Mouse (Mus musculus) liver, adult 2 months (tissue): ENCODE results near the gene Tmc4. TPM values are rescaled to one million over a fixed set of nuclear protein-coding genes. Genes with fewer than 3 reads are reported as not detected.
"Not testable (repeated sequence)": the region's sequence is repeated elsewhere in the genome, so short reads cannot be mapped to it uniquely, and the experiment has no call there.

ENCODE experiments used
- DNase-seq: peaks from one replicate; pipeline ENCODE4 v3.0.0-alpha.2; 2011; ENCODE audit warnings: low read depth, low spot score; ENCODE audit errors: extremely low read depth
- H3K27ac ChIP-seq: fragments of 200-500 bp; replicated peaks from 2 replicates; pipeline ENCODE4 v1.5.1; 2012; ENCODE audit warnings: low read depth, mild to moderate bottlenecking, control low read depth, inconsistent platforms, low read length; ENCODE audit not compliant: insufficient read depth
- H3K27me3 ChIP-seq: fragments of 200-500 bp; 2 replicates; pipeline ENCODE4 v1.6.1; 2012; ENCODE audit warnings: mild to moderate bottlenecking, moderate library complexity, low read length, inconsistent platforms; ENCODE audit not compliant: control insufficient read depth, insufficient read depth
- H3K36me3 ChIP-seq: fragments of 200-500 bp; 2 replicates; pipeline ENCODE4 v1.6.1; 2012; ENCODE audit warnings: low read length, inconsistent platforms; ENCODE audit not compliant: control insufficient read depth, insufficient read depth
- H3K4me1 ChIP-seq: fragments of 200-500 bp; 2 replicates; pipeline ENCODE4 v1.6.1; 2011; ENCODE audit warnings: low read length; ENCODE audit not compliant: control insufficient read depth, insufficient read depth
- H3K4me3 ChIP-seq: fragments of 200-500 bp; 2 replicates; pipeline ENCODE4 v1.5.1; 2011; ENCODE audit warnings: low read depth, mild to moderate bottlenecking, control low read depth, low read length, moderate library complexity; ENCODE audit not compliant: insufficient read depth
- H3K79me2 ChIP-seq: fragments of 200-500 bp; 2 replicates; pipeline ENCODE4 v1.6.1; 2012; ENCODE audit warnings: inconsistent platforms, mild to moderate bottlenecking, low read length, moderate library complexity; ENCODE audit not compliant: control insufficient read depth, insufficient read depth
- H3K9ac ChIP-seq: fragments of 200-500 bp; 2 replicates; pipeline ENCODE4 v1.6.1; 2012; ENCODE audit warnings: low read depth, mild to moderate bottlenecking, control low read depth, inconsistent platforms, low read length
- CTCF ChIP-seq: fragments of 200-500 bp; IDR thresholded peaks from 2 replicates; pipeline ENCODE4 v1.5.1; 2011; ENCODE audit warnings: low read depth, low read length, control low read depth
- POLR2A ChIP-seq: fragments of 200-500 bp; IDR thresholded peaks from 2 replicates; pipeline ENCODE4 v1.6.1; 2011; ENCODE audit warnings: low read length, control low read depth; ENCODE audit not compliant: insufficient read depth; ENCODE audit errors: extremely low read depth
- WGBS: fragments of 180-500 bp; shearing (Covaris S2); methylation state at CpG from one replicate; pipeline ENCODE4 v1.1.7; 2018; 5-methylcytosine and 5-hydroxymethylcytosine counted together
- polyA plus RNA-seq: library from polyadenylated mRNA; depleted of rRNA; stranded (reverse); fragments of >200 nt; gene quantifications from 2 replicates; pipeline ENCODE4 v1.2.3, GENCODE M21; 2012; rRNA removed
- total RNA-seq: library from RNA; depleted of rRNA; stranded (reverse); fragments of >200 nt; gene quantifications from 2 replicates; pipeline ENCODE4 v1.2.3, GENCODE M21; 2014; rRNA removed

Gene Tmc4
- total RNA-seq = 1.8 and 2.6 TPM in 2 replicates
- polyA plus RNA-seq = 3.9 and 8.2 TPM in 2 replicates

- no peak for DNase-seq
- no peaks in the 10 kb centered on the region for H3K4me1 ChIP-seq
- no peak within 1 kb of the TSS for H3K27ac ChIP-seq
- H3K9ac ChIP-seq = no peak within 1 kb of the TSS
- peaks cover 3% of the 10 kb centered on the region for H3K36me3 ChIP-seq
- no peak within 1 kb of the TSS for H3K4me3 ChIP-seq
- TF ChIP-seq CTCF (no peak), POLR2A (no peak)
- H3K79me2 ChIP-seq = no peaks in the 10 kb centered on the region
- H3K27me3 ChIP-seq = no peaks in the 10 kb centered on the region
- 62% methylated on average over 9 of the region's 9 CpGs for WGBS
These were observed at the start of gene Tmc4 for GRCm38 (mm10) chr7:3677342-3677741. TSS of gene Tmc4 (minus strand) at chr7:3677553.

GRCm38 (mm10) chr7:3725459-3725858 is 48.1 kb upstream of the Tmc4 start:
- not testable (repeated sequence) for H3K9ac ChIP-seq, H3K4me3 ChIP-seq, H3K4me1 ChIP-seq, H3K79me2 ChIP-seq, H3K27ac ChIP-seq, H3K36me3 ChIP-seq, DNase-seq, H3K27me3 ChIP-seq

- WGBS = 46% methylated on average over 1 of the region's 3 CpGs
These were observed 42.9 kb upstream of the Tmc4 start, which contains the start of gene Pirb for GRCm38 (mm10) chr7:3720268-3720667. TSS of gene Pirb (minus strand) at chr7:3720391.

GRCm38 (mm10) chr7:3715249-3715648 is 37.9 kb upstream of the Tmc4 start:
- Histone ChIP-seq H3K27ac (no peak overlapping the region), H3K36me3 (no peaks in the 10 kb centered on the region), H3K9ac (no peak overlapping the region), H3K4me3 (no peak overlapping the region), H3K4me1 (no peaks in the 10 kb centered on the region), H3K79me2 (no peaks in the 10 kb centered on the region), H3K27me3 (no peaks in the 10 kb centered on the region)
- no peak for DNase-seq
- WGBS = 39% methylated on average over 1 of the region's 1 CpGs
- TF ChIP-seq CTCF = no peak
- no peak for TF ChIP-seq POLR2A

More at GRCm38 (mm10) chr7:3720268-3720667, 42.9 kb upstream of the Tmc4 start, which contains the start of gene Pirb:
- H3K36me3 ChIP-seq, DNase-seq, H3K27ac ChIP-seq, H3K4me1 ChIP-seq, H3K27me3 ChIP-seq, H3K79me2 ChIP-seq, H3K4me3 ChIP-seq, H3K9ac ChIP-seq: not testable (repeated sequence)

- H3K4me3 ChIP-seq = no peak overlapping the region
- H3K27ac ChIP-seq = no peak overlapping the region
- DNase-seq = no peak
- H3K36me3 ChIP-seq = peaks cover 3% of the 10 kb centered on the region; the same call in 1 of the 2 replicates
- TF ChIP-seq CTCF (no peak), POLR2A (no peak)
- no peaks in the 10 kb centered on the region for H3K27me3 ChIP-seq
- H3K9ac ChIP-seq = no peak overlapping the region
- no peaks in the 10 kb centered on the region for H3K4me1 ChIP-seq
- no peaks in the 10 kb centered on the region for H3K79me2 ChIP-seq
- 32% methylated on average over 5 of the region's 5 CpGs for WGBS
These were observed 35.0 kb upstream of the Tmc4 start for GRCm38 (mm10) chr7:3712264-3712942.

DNA sequence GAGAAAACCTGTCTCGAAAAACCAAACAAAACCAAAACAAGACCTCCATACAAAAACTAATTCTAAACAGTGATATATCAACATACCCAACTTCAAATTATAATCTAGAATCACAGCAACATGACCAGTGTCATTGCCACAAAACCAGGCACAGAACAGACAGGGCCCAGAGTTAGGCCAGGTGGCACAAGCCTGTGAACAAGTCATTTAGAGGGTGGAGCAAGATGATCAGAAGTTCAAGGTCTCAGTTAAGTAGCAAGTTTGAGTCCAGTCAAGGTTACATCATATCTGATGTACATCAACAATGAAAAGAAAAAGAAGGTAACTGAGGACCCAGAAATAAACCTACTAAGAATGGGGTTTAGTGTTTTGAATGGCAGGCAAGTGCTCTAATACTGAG is 31.6 kb upstream of the Tmc4 start:
- 80% methylated on average over 1 of the region's 1 CpGs for WGBS
- no peaks in the 10 kb centered on the region; the same call in 1 of the 2 replicates for H3K79me2 ChIP-seq
- H3K9ac ChIP-seq = no peak overlapping the region
- no peak for DNase-seq
- peaks cover 23% of the 10 kb centered on the region for H3K36me3 ChIP-seq
- H3K27ac ChIP-seq = no peak overlapping the region
- no peak overlapping the region for H3K4me3 ChIP-seq
- peaks cover 2% of the 10 kb centered on the region; the same call in 1 of the 2 replicates for H3K4me1 ChIP-seq
- TF ChIP-seq POLR2A (no peak), CTCF (no peak)
- no peaks in the 10 kb centered on the region for H3K27me3 ChIP-seq

DNA sequence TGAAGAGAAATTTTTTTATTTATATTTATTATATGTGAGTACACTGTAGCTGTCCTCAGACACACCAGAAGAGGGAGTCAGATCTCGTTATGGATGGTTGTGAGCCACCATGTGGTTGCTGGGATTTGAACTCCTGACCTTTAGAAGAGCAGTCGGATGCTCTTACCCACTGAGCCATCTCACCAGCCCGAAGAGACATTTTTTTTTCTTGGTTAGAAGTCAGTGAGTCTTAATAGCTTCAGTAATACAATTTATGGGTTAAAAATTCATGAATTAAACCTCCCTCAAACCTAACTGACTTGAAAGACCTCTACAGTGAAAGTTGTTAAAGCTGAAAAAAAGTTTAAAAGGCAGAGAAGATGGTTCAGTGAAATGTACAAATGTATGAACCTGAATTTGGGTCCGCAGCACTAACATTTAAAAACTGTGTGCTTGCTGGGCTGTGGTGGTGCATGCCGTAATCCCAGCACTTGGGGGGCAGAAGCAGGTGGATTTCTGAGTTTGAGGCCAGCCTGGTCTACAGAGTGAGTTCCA is 31.2 kb upstream of the Tmc4 start:
- not testable (repeated sequence) for H3K4me1 ChIP-seq, H3K9ac ChIP-seq, H3K27ac ChIP-seq, DNase-seq, H3K79me2 ChIP-seq, H3K4me3 ChIP-seq, H3K27me3 ChIP-seq
- H3K36me3 ChIP-seq = peaks cover 23% of the 10 kb centered on the region
- 62% methylated on average over 5 of the region's 5 CpGs for WGBS
